Mouse (Mus musculus) intestine, postnatal 0 days (tissue): Measurements from ENCODE around the gene Grk5. TPM values are rescaled to one million over a fixed set of nuclear protein-coding genes. Genes with fewer than 3 reads are reported as not detected.
A peak's percentile ranks its signal among the peaks of the same experiment; 100 is the strongest.

Experiments
- ATAC-seq: fragments of 200-750 bp; cut with Nextera tagmentation; 2 replicates; pipeline ENCODE4 v1.8.0; 2017; ENCODE audit warnings: mild to moderate bottlenecking, moderate TSS enrichment, moderate library complexity
- H3K27ac ChIP-seq: fragments of 300-500 bp; sonication (generic); 2 replicates; pipeline ENCODE4 v1.5.1; 2014; ENCODE audit warnings: mild to moderate bottlenecking, low read depth, low read length, moderate library complexity
- H3K27me3 ChIP-seq: fragments of 300-500 bp; sonication (generic); replicated peaks from 2 replicates; pipeline ENCODE4 v1.6.1; 2014; ENCODE audit warnings: low read length, mixed read lengths; ENCODE audit not compliant: control insufficient read depth, insufficient read depth
- H3K36me3 ChIP-seq: fragments of 300-500 bp; sonication (generic); 2 replicates; pipeline ENCODE4 v1.6.1; 2014; ENCODE audit warnings: mild to moderate bottlenecking, moderate library complexity; ENCODE audit not compliant: control insufficient read depth, insufficient read depth
- H3K4me1 ChIP-seq: fragments of 300-500 bp; sonication (generic); replicated peaks from 2 replicates; pipeline ENCODE4 v1.6.1; 2014; ENCODE audit warnings: antibody characterized with exemption, low read length, mixed read lengths; ENCODE audit not compliant: control insufficient read depth, insufficient read depth
- H3K4me2 ChIP-seq: fragments of 300-500 bp; sonication (generic); replicated peaks from 2 replicates; pipeline ENCODE4 v1.6.1; 2014; ENCODE audit warnings: low read depth, mild to moderate bottlenecking, moderate library complexity
- H3K4me3 ChIP-seq: fragments of 300-500 bp; sonication (generic); 2 replicates; pipeline ENCODE4 v1.5.1; 2014; ENCODE audit warnings: low read depth, low read length
- H3K9ac ChIP-seq: fragments of 300-500 bp; sonication (generic); 2 replicates; pipeline ENCODE4 v1.6.1; 2014; ENCODE audit warnings: mild to moderate bottlenecking, low read depth, low read length
- H3K9me3 ChIP-seq: fragments of 300-500 bp; sonication (generic); 2 replicates; pipeline ENCODE4 v1.6.1; 2016; ENCODE audit warnings: mixed run types; ENCODE audit not compliant: control insufficient read depth
- CTCF ChIP-seq: sonication (generic); IDR thresholded peaks from 2 replicates; pipeline ENCODE4 v1.5.1; 2016; ENCODE audit warnings: low read depth, mild to moderate bottlenecking, control low read depth, antibody characterized with exemption, moderate library complexity
- WGBS: fragments of 180-500 bp; shearing (Covaris S2); extraction: QIAGEN DNeasy Blood & Tissue Kit; methylation state at CpG from one replicate; pipeline ENCODE4 v1.1.7; 2014; 5-methylcytosine and 5-hydroxymethylcytosine counted together
- polyA plus RNA-seq: library from polyadenylated mRNA; unstranded; fragments of >200 nt; fragmentation: Nextera tagmentation; extraction: Ambion mirVana; gene quantifications from 2 replicates; pipeline ENCODE4 v1.2.1, GENCODE M21; 2015

The Grk5 gene
- polyA plus RNA-seq, 1 experiment from 2014 or later = 1.2 TPM

DNA sequence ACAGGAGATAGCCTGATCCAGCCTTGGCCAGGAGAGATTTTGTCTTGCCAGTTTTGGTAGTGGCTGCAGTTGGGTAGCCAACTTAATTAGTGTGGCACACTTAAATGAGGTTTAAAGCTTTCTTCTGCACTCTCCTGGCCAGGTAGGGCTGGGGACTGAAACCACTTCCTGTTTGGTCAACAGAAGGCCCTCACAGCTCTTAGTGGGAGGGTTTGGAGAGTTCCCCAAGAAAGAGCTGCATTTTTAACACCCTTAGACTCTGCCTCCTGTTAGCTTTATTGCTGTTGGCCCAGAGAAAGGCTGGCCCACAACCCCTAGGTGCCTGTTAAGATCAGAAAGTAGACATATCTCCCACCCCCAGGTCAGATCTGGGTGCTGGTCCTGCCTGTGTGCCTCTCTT is 45.5 kb downstream of the Grk5 start:
- Histone ChIP-seq H3K4me3 (no peak overlapping the region), H3K9me3 (no peaks in the 10 kb centered on the region), H3K36me3 (no peaks in the 10 kb centered on the region), H3K27me3 (no peaks in the 10 kb centered on the region), H3K27ac (no peak overlapping the region), H3K4me2 (no peak overlapping the region), H3K4me1 (no peaks in the 10 kb centered on the region), H3K9ac (no peak overlapping the region)
- no peak for ATAC-seq
- TF ChIP-seq CTCF = no peak

- H3K27me3 ChIP-seq = no peaks in the 10 kb centered on the region
- no peak overlapping the region for H3K27ac ChIP-seq
- WGBS = 42% methylated on average over 1 of the region's 1 CpGs
- H3K4me1 ChIP-seq = no peaks in the 10 kb centered on the region
- no peak for ATAC-seq
- TF ChIP-seq CTCF = no peak
- no peaks in the 10 kb centered on the region for H3K9me3 ChIP-seq
- no peak overlapping the region for H3K9ac ChIP-seq
- H3K4me3 ChIP-seq = no peak overlapping the region
- no peaks in the 10 kb centered on the region for H3K36me3 ChIP-seq
- no peak overlapping the region for H3K4me2 ChIP-seq
Observed at GRCm38 (mm10) chr19:60939954-60940379, 50.4 kb downstream of the Grk5 start.

- no peak overlapping the region for H3K4me2 ChIP-seq
- no peak for ATAC-seq
Observed at GRCm38 (mm10) chr19:60940866-60941265, 51.3 kb downstream of the Grk5 start.

DNA sequence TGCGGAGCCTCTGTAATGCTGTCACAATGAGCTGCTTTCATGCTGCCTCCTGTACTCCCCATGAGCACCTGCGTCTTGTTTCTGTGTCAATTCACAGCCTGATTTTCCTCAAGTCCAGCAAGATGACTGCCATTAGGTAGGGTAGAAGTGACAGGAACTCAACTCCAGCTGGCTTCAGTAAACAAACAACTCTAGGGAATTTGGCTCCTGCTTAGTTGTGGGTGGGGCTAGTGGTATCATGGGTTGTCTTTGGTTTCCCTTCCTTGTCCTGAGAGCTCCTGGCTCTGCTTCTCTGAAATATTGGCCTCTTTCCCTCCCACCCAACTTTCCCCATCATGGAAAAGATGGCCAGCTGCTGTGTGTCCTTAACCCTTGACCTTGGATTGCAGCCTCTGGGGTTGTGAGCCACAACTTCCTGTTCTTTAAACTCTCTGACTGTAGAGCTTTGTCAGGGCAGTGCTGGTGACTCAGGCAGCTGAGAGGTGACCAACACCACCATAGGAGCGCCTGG is 56.3 kb downstream of the Grk5 start:
- H3K4me2 ChIP-seq = no peak overlapping the region
- 51% methylated on average over 3 of the region's 3 CpGs for WGBS
- H3K27ac ChIP-seq = 0 out of 2 replicates have a peak overlapping the region, but pooled peaks have one; percentile 10
- H3K9ac ChIP-seq = no peak overlapping the region
- H3K9me3 ChIP-seq = no peaks in the 10 kb centered on the region
- no peaks in the 10 kb centered on the region for H3K27me3 ChIP-seq
- no peaks in the 10 kb centered on the region for H3K4me1 ChIP-seq
- TF ChIP-seq CTCF = no peak
- no peaks in the 10 kb centered on the region for H3K36me3 ChIP-seq
- ATAC-seq = peak; percentile 41
- no peak overlapping the region for H3K4me3 ChIP-seq

More at GRCm38 (mm10) chr19:60940866-60941265, 51.3 kb downstream of the Grk5 start:
- Histone ChIP-seq H3K4me1 (no peaks in the 10 kb centered on the region), H3K9me3 (no peaks in the 10 kb centered on the region), H3K27ac (no peak overlapping the region), H3K9ac (no peak overlapping the region), H3K4me3 (no peak overlapping the region), H3K36me3 (no peaks in the 10 kb centered on the region), H3K27me3 (no peaks in the 10 kb centered on the region)
- 92% methylated on average over 1 of the region's 1 CpGs for WGBS
- no peak for TF ChIP-seq CTCF

DNA sequence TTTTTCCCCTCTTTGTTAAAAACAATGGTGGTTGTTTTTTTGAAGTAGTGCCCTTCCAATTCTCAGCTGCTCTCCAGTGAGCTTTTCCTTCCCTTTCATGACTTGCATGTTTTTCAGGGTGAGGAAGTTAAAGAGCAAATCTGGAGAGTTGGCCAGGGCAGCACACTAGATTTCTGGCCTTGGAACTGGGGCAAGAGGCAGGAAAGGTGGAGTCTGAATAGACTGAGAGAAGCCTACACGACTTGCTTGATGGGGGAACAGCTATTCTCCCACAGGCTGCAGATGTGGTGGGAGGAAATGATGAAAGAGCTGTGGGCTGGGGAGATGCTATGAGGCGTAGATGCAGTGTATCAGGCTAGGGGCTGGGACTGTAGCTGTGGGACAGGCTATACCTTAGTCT is 57.1 kb downstream of the Grk5 start:
- Histone ChIP-seq H3K36me3 (no peaks in the 10 kb centered on the region), H3K4me3 (no peak overlapping the region), H3K4me1 (no peaks in the 10 kb centered on the region), H3K27ac (no peak overlapping the region), H3K4me2 (no peak overlapping the region), H3K27me3 (no peaks in the 10 kb centered on the region), H3K9ac (no peak overlapping the region), H3K9me3 (no peaks in the 10 kb centered on the region)
- 56% methylated on average over 2 of the region's 2 CpGs for WGBS
- TF ChIP-seq CTCF = no peak
- no peak for ATAC-seq

DNA sequence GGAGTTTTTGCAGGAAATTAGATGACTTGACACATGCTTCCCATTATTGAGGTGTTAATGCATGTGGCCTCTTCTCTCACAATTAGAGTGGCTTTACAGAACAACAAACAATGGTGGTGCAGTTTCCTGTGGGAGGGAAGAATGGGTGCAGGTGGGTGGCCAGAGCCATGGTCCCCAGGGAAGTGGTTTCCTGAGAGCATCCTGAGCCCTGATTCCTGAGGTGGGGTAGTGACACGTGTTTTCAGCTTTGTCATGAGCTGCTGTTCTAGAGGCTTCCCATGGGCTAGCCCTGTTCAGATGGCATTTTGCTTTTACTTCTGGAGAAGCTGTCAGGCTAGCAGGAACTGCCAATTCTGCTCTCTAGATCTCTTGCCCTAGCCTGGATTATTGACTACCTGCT is 59.4 kb downstream of the Grk5 start:
- 40% methylated on average over 1 of the region's 1 CpGs for WGBS
- H3K4me2 ChIP-seq = no peak overlapping the region
- H3K4me3 ChIP-seq = no peak overlapping the region
- no peak overlapping the region for H3K27ac ChIP-seq
- no peak overlapping the region for H3K9ac ChIP-seq
- TF ChIP-seq CTCF = no peak
- H3K9me3 ChIP-seq = no peaks in the 10 kb centered on the region
- no peaks in the 10 kb centered on the region for H3K4me1 ChIP-seq
- no peak for ATAC-seq
- H3K27me3 ChIP-seq = no peaks in the 10 kb centered on the region
- H3K36me3 ChIP-seq = no peaks in the 10 kb centered on the region
